Mouse (Mus musculus) heart, embryonic 10.5 days (tissue): ENCODE data around the gene Sult1a1. TPM values are rescaled to one million over a fixed set of nuclear protein-coding genes. Genes with fewer than 3 reads are reported as not detected.

Experiments
- DNase-seq: peaks from one replicate; pipeline ENCODE4 v3.0.0-alpha.2; 2017; ENCODE audit warnings: low spot score
- H3K27ac ChIP-seq: fragments of 300-500 bp; sonication (generic); 2 replicates; pipeline ENCODE4 v1.5.1; 2016; ENCODE audit warnings: mild to moderate bottlenecking
- H3K27me3 ChIP-seq: fragments of 300-500 bp; sonication (generic); 2 replicates; pipeline ENCODE4 v1.6.1; 2016; ENCODE audit warnings: mild to moderate bottlenecking; ENCODE audit not compliant: poor library complexity, insufficient read depth, severe bottlenecking
- H3K36me3 ChIP-seq: fragments of 300-500 bp; sonication (generic); 2 replicates; pipeline ENCODE4 v1.6.1; 2016; ENCODE audit warnings: mild to moderate bottlenecking, moderate library complexity
- H3K4me1 ChIP-seq: fragments of 300-500 bp; sonication (generic); 2 replicates; pipeline ENCODE4 v1.6.1; 2016; ENCODE audit warnings: mild to moderate bottlenecking
- H3K4me3 ChIP-seq: fragments of 300-500 bp; sonication (generic); 2 replicates; pipeline ENCODE4 v1.5.1; 2016; ENCODE audit warnings: mild to moderate bottlenecking, moderate library complexity
- H3K9me3 ChIP-seq: fragments of 300-500 bp; sonication (generic); 2 replicates; pipeline ENCODE4 v1.6.1; 2016; ENCODE audit warnings: mild to moderate bottlenecking, moderate library complexity
- WGBS: fragments of 180-500 bp; shearing (Covaris S2); methylation state at CpG from one replicate; pipeline ENCODE4 v1.1.7; 2016; 5-methylcytosine and 5-hydroxymethylcytosine counted together
- polyA plus RNA-seq: library from polyadenylated mRNA; unstranded; fragments of >200 nt; fragmentation: Nextera tagmentation; extraction: Ambion mirVana; gene quantifications from 2 replicates; pipeline ENCODE4 v1.2.1, GENCODE M21; 2016

Sult1a1 gene
- polyA plus RNA-seq, 1 experiment from 2014 or later = 0.34 TPM

DNA sequence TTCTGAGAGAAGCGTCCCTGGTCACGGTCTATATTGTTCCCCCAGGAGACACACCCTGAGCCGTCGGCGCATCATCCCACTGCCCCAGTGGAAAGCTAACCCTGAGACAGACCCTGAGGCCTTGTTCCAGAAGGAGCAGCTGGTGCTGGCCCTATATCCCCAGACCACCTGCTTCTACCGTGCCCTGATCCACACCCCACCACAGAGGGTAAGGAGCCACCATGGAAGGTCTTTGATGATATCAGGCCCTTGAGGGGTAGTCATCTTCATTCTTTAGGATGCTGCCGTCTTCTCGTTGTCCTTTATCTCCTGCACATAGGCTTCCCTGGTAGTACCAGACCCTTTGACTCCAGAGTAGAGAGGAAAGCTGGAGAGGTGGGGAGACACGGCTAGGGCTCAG lies 4.1 kb downstream of the Sult1a1 start:
- Histone ChIP-seq H3K36me3 (peaks cover 38% of the 10 kb centered on the region), H3K27me3 (no peaks in the 10 kb centered on the region), H3K27ac (no peak overlapping the region), H3K4me3 (no peak overlapping the region), H3K4me1 (peaks cover 3% of the 10 kb centered on the region; the same call in 1 of the 2 replicates), H3K9me3 (no peaks in the 10 kb centered on the region)
- 92% methylated on average over 9 of the region's 9 CpGs for WGBS
- DNase-seq = no peak

DNA sequence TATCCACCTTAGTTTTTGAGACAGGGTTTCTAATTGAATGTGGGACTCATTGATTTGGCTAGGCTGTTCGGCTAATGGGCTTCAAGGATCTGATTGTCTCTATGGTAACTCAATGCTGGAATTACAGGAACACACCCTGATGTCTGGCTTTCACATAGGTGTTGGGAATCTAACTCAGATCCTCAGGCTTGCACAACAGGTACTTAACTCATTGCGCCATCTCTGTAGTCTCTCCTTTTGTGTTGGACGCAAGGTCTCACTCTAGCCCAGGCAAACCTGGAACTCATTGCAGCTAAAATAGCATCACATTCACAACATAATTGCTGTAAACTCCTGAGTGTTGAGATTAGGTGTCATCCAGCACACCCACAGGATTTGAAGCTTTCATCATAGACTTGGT lies 6.1 kb downstream of the Sult1a1 start:
- no peak overlapping the region for H3K27ac ChIP-seq
- no peak for DNase-seq
- no peaks in the 10 kb centered on the region for H3K27me3 ChIP-seq
- H3K9me3 ChIP-seq = no peaks in the 10 kb centered on the region
- no peaks in the 10 kb centered on the region for H3K4me1 ChIP-seq
- peaks cover 51% of the 10 kb centered on the region for H3K36me3 ChIP-seq
- no peak overlapping the region for H3K4me3 ChIP-seq
- WGBS = 85% methylated on average over 3 of the region's 3 CpGs

DNA sequence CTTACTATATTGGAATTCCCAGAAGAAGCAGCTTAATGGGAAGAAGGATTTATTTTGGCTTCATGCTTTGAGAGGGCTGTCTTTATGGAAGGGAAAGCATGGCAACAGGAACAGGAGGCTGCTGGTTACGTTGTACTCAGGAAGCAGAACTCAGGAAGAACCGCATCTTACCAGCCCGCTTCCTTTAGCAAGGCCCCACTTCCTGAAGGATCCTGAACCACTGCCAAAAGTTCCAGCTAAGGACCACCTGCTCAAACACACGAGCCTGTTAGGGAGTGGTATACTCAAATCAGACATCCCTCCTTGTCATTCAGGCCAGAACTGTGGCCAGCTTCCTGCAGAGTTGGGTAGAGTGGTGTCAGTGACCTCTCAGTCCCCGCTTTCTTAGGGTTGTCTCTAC lies 7.8 kb downstream of the Sult1a1 start:
- peak overlapping the region; percentile 59 for H3K27ac ChIP-seq
- H3K36me3 ChIP-seq = peaks cover 55% of the 10 kb centered on the region

DNA sequence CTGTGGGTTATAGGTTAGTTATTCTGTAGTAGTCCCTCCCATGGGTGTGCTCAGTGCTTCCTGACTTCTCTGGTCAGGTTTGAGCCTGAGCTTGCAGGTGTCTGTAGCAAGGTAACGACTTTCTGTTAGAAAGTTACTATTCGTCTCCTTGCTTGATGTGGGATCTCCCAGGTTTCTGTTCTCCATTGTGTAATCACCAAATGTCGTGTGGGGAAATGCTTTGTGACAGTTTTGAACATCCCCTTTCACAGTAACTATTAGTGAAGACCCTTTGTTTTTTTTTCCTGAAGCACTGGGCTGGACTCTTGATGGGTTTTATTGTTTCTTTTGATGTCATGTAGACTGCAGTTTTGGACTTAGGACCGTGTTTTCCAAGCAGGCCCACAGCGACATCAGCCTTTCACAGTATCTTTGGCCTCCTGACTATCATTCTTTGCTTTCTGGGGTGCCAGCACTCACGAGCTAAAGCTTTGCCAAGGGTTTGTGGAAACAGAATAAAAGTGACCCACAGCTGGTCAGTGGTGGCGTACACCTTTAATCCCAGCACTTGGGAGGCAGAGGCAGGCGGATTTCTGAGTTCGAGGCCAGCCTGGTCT lies 8.6 kb downstream of the Sult1a1 start:
- H3K27ac ChIP-seq = no peak overlapping the region
- H3K9me3 ChIP-seq = no peaks in the 10 kb centered on the region
- no peaks in the 10 kb centered on the region for H3K27me3 ChIP-seq
- H3K36me3 ChIP-seq = peaks cover 52% of the 10 kb centered on the region
- H3K4me1 ChIP-seq = no peaks in the 10 kb centered on the region
- 82% methylated on average over 9 of the region's 9 CpGs for WGBS
- DNase-seq = no peak
- H3K4me3 ChIP-seq = no peak overlapping the region

More for the DNA sequence above, 7.8 kb downstream of the Sult1a1 start:
- H3K4me3 ChIP-seq = no peak overlapping the region
- no peak for DNase-seq
- no peaks in the 10 kb centered on the region for H3K27me3 ChIP-seq
- no peaks in the 10 kb centered on the region for H3K9me3 ChIP-seq
- WGBS = 74% methylated on average over 5 of the region's 5 CpGs
- H3K4me1 ChIP-seq = no peaks in the 10 kb centered on the region

DNA sequence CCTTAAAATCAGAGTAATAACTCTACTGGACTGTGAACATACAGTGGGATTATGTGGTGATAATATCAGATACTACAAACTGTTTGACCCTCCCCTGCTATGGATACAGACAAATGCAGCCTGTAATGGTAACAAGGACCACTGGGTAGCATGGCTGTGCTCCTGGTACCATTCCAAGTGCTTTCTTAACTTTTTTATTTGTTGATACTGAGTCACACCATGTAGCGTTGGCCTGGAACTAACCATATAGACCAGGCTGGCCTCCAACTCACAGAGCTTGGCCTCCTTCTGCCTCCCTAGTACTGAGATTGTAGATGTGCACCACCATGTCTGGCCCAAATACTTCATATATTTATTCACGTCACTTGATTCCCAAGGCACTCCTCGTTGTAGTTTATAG lies 11.0 kb downstream of the Sult1a1 start:
- no peak for DNase-seq
- Histone ChIP-seq H3K9me3 (no peaks in the 10 kb centered on the region), H3K4me1 (no peaks in the 10 kb centered on the region), H3K4me3 (no peak overlapping the region), H3K36me3 (peaks cover 37% of the 10 kb centered on the region), H3K27me3 (no peaks in the 10 kb centered on the region), H3K27ac (no peak overlapping the region)
- WGBS = 89% methylated on average over 3 of the region's 3 CpGs

DNA sequence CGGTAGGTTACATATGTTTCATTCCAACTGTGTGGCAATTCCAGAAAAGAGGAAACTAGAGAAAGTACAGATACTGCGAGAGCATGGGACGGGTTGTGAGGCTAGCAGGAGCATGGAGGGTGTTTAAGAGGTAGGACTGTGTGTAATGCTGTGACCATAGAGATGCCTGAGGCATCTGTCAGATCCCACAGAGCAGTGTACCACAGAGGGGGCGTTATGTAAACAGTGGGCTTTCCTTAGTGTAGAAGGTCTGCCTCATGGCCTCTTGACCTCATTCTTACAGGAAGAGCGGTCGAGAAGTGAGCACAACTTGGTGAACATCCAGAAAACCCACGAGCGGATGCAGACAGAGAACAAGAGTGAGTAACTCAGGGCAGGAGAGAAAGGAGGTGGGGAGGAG lies 12.6 kb downstream of the Sult1a1 start:
- H3K27me3 ChIP-seq = no peaks in the 10 kb centered on the region
- WGBS = 66% methylated on average over 8 of the region's 8 CpGs
- DNase-seq = no peak
- H3K9me3 ChIP-seq = no peaks in the 10 kb centered on the region
- peaks cover 37% of the 10 kb centered on the region for H3K36me3 ChIP-seq
- no peak overlapping the region for H3K27ac ChIP-seq
- H3K4me3 ChIP-seq = no peak overlapping the region
- no peaks in the 10 kb centered on the region for H3K4me1 ChIP-seq

DNA sequence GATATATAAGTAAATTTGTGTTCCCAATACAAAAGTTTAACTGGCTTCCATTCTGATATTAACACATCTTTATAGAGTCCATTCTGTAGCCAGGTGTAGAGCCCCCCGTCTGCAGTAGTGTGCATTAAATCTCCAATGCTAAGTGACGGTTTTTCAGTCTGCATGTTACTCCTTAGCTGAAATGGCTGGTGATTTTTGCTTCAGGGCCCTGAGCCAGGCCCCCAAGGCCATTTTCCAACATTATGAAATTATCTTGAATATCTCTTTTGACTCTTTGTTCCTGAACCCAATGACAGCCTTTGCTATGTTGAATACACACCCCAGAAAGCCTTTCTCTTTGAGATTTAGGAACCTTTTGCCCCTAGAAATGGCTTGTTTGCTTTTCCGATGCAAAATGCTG lies 16.5 kb downstream of the Sult1a1 start:
- 87% methylated on average over 3 of the region's 3 CpGs for WGBS
- no peaks in the 10 kb centered on the region for H3K27me3 ChIP-seq

DNA sequence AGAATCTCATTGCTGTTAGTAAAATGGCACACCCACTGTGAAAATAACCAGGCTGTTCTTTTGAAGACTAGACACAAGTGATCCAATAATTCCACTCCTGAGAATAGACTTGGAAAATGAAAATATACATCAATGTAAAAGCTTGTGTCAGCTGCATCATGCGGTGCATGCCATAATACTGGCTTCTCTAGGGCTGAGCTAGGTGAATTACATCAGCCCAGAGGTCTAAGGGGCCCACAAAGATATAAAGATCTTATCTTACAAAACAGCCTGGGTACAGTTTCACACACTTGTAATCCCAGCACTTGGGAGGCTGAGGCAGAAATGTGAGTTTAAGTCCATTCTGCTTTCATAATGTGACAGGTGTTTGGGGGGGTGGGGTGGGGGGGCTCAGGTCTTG lies 18.7 kb downstream of the Sult1a1 start:
- no peak for DNase-seq
- Histone ChIP-seq H3K4me1 (no peaks in the 10 kb centered on the region), H3K9me3 (no peaks in the 10 kb centered on the region), H3K27ac (no peak overlapping the region), H3K36me3 (peaks cover 3% of the 10 kb centered on the region; the same call in 1 of the 2 replicates), H3K4me3 (no peak overlapping the region), H3K27me3 (no peaks in the 10 kb centered on the region)
- 93% methylated on average over 1 of the region's 1 CpGs for WGBS

More for the DNA sequence above, 16.5 kb downstream of the Sult1a1 start:
- H3K4me1 ChIP-seq = no peaks in the 10 kb centered on the region
- no peak overlapping the region for H3K27ac ChIP-seq
- DNase-seq = no peak
- peaks cover 18% of the 10 kb centered on the region for H3K36me3 ChIP-seq
- no peak overlapping the region for H3K4me3 ChIP-seq
- H3K9me3 ChIP-seq = no peaks in the 10 kb centered on the region

DNA sequence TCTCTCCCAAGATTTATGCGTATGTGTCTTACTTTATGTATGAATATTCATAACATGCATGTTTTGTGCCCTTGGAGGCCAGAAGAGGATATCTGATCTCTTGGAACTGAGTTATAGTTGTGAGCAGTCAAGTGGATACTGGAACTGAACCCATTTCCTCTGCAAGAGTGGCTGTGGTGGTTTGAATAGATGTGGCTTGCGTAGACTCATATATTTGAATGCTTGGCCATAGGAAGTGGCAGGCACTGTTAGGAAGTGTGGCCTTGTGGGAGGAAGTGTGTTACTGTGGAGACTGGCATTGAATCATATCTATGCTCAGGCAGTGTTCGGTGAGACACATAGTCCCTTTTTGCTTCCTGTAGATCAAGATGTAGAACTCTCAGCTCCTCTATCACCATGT lies 20.5 kb downstream of the Sult1a1 start:
- no peak overlapping the region for H3K4me3 ChIP-seq
- H3K27ac ChIP-seq = no peak overlapping the region
- no peaks in the 10 kb centered on the region for H3K27me3 ChIP-seq
- H3K9me3 ChIP-seq = no peaks in the 10 kb centered on the region
- DNase-seq = no peak
- no peaks in the 10 kb centered on the region for H3K36me3 ChIP-seq
- H3K4me1 ChIP-seq = no peaks in the 10 kb centered on the region
- 86% methylated on average over 3 of the region's 3 CpGs for WGBS

DNA sequence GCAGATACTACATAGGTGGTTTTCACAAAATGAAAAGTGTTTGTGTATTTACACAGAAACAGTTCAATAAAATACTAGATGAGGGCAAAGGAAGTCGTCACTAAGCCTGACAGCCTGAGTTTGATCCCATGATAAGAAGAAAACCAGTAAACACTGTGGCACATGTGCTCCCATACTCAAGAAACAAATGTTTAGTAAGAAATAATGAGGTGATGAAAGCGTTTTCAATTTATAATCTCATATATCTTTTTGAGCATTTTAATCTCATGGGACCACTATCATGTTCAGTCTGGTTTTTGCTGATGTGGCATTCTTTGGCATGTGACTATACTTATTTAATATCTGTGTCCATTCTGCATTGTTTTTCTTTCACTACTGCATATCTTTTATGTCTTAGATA lies 22.2 kb downstream of the Sult1a1 start:
- Histone ChIP-seq H3K9me3 (no peaks in the 10 kb centered on the region), H3K4me3 (no peak overlapping the region), H3K27me3 (no peaks in the 10 kb centered on the region), H3K27ac (no peak overlapping the region), H3K36me3 (no peaks in the 10 kb centered on the region), H3K4me1 (peaks cover 11% of the 10 kb centered on the region)
- DNase-seq = no peak
- WGBS = 77% methylated on average over 2 of the region's 2 CpGs

DNA sequence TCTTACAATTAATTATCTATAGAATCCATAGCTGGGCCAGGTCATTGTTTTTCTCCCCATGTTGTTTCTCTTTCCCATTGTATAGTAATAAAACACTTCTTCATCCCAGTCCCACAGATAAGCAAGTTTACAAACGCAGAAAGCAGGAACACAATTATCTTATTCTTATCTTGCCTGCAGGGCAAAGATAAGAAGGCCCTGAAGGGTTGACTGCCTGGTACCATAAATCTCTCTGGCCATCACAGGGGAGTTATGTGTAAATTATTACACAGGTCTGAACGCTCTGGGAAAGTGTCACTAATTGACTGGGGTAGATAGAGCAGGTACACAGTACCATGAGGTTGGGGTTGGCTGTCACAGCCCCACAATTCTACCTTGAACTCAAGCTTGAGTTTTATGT lies 25.4 kb downstream of the Sult1a1 start:
- H3K4me3 ChIP-seq = no peak overlapping the region
- WGBS = 44% methylated on average over 2 of the region's 2 CpGs
- H3K9me3 ChIP-seq = no peaks in the 10 kb centered on the region

DNA sequence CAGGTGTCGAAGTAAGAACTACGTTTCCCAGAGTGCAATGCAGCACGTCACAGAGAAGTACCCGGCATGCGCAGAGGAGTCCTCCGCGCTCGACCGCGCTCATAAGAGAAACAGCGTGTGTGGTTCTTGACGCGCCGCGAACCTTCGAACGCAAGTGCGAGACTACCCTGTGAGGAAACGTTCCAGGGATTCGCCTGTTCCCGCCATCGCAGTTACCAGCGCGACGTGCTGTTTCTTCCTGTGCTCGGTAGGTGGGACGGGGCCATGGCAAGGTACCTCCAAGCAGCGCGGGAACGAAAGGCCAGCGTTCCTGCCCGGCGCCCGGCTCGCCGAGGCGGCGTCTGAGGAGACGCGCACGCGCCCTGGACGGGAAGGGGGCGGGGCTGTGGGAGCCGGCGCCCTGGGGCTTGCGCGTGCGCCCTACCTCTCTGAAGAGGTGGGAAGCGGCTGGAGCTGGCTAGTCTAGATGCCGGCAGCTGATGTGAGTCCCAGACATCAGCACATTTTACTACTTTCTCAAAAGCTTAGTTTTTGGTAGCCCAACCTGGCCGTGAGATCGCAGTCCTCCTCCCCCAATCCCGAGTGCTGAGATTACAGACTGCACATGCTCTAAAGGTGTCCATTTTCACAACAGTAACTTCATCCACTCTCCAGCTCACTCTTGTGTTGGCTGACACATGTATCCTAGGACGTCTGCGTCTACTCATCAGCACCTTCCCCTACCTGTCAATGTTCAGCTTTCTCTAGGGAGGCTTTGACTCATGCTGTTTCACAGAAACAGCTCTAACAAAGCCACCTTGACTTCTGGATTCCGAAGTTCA lies 26.8 kb downstream of the Sult1a1 start, which contains the start of gene Sgf29:
Gene Sgf29, plus strand, starts transcription at position 79 of the 821 bp plus-strand sequence.
- peaks cover 11% of the 10 kb centered on the region for H3K4me1 ChIP-seq
- H3K27ac ChIP-seq = peak within 1 kb of the TSS; percentile 89
- no peaks in the 10 kb centered on the region for H3K27me3 ChIP-seq
- peak; percentile 94 for DNase-seq
- 1% methylated on average over 57 of the region's 57 CpGs for WGBS
- no peaks in the 10 kb centered on the region for H3K9me3 ChIP-seq
- no peaks in the 10 kb centered on the region for H3K36me3 ChIP-seq
- H3K4me3 ChIP-seq = peak within 1 kb of the TSS; percentile 68

More for the DNA sequence above, 25.4 kb downstream of the Sult1a1 start:
- Histone ChIP-seq H3K27me3 (no peaks in the 10 kb centered on the region), H3K27ac (no peak overlapping the region), H3K4me1 (peaks cover 11% of the 10 kb centered on the region), H3K36me3 (no peaks in the 10 kb centered on the region)
- DNase-seq = no peak

DNA sequence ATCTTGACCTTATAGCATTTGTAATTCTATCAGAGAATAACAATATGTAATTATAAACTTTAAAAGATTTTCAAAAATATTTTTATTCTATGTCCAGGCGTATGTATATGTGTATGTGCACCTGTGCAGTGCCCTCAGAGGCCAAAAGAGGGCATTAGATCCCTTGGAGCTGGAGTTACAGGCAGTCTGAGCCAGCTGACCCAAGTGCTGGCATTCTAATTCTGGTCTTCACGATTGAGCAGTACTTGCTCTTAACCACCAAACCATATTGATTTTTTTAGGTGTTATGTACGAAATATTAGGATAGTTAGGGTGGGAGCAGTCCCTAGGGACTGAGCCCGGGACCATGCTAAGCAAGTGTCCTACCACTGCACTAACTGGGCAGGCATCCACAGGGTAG lies 27.7 kb downstream of the Sult1a1 start:
- Histone ChIP-seq H3K4me3 (peak overlapping the region; percentile 68), H3K9me3 (no peaks in the 10 kb centered on the region), H3K27me3 (no peaks in the 10 kb centered on the region), H3K4me1 (peaks cover 11% of the 10 kb centered on the region), H3K27ac (no peak overlapping the region), H3K36me3 (no peaks in the 10 kb centered on the region)
- DNase-seq = no peak
- 71% methylated on average over 4 of the region's 4 CpGs for WGBS
